Mouse (Mus musculus): ENCODE measurements around the gene Hs3st5.

- TF ChIP-seq POU5F1 (IDR thresholded peaks at IDR 0.05; ENCODE audit: borderline replicate concordance, low read length) (no peak), CTCF (conservative IDR thresholded peaks at IDR 0.05; ENCODE audit: low read length) (no peak)
Measured at GRCm38 (mm10) chr10:36567258-36567657, 60.6 kb downstream of the Hs3st5 start.
